Mouse (Mus musculus) limb, embryonic 13.5 days (tissue): ENCODE measurements at regions not wholly inside any gene's neighbourhood (a gene's known extent, or its start where the extent isn't known, plus 50 kb on each side); places are given as distances from the start of the nearest gene placed in this dataset.

Source experiments
- ATAC-seq: fragments of 200-750 bp; cut with Nextera tagmentation; 2 replicates; pipeline ENCODE4 v1.8.0; 2017; ENCODE audit warnings: low read depth, moderate number of reproducible peaks, moderate TSS enrichment; ENCODE audit not compliant: low FRiP score
- H3K27ac ChIP-seq: fragments of 300-500 bp; sonication (generic); 2 replicates; pipeline ENCODE4 v1.5.1; 2015; ENCODE audit warnings: inconsistent platforms, mild to moderate bottlenecking, moderate library complexity
- H3K27me3 ChIP-seq: fragments of 300-500 bp; sonication (generic); 2 replicates; pipeline ENCODE4 v1.6.1; 2015; ENCODE audit warnings: mild to moderate bottlenecking, inconsistent platforms
- H3K36me3 ChIP-seq: fragments of 300-500 bp; sonication (generic); 2 replicates; pipeline ENCODE4 v1.6.1; 2015; ENCODE audit warnings: inconsistent platforms, mild to moderate bottlenecking, moderate library complexity
- H3K4me1 ChIP-seq: fragments of 300-500 bp; sonication (generic); 2 replicates; pipeline ENCODE4 v1.6.1; 2015; ENCODE audit warnings: inconsistent platforms
- H3K4me2 ChIP-seq: fragments of 300-500 bp; sonication (generic); replicated peaks from 2 replicates; pipeline ENCODE4 v1.6.1; 2015; ENCODE audit warnings: inconsistent platforms, mild to moderate bottlenecking, moderate library complexity
- H3K4me3 ChIP-seq: fragments of 300-500 bp; sonication (generic); 2 replicates; pipeline ENCODE4 v1.5.1; 2015; ENCODE audit warnings: moderate library complexity, mild to moderate bottlenecking, inconsistent platforms
- H3K9ac ChIP-seq: fragments of 300-500 bp; sonication (generic); 2 replicates; pipeline ENCODE4 v1.6.1; 2015; ENCODE audit warnings: mild to moderate bottlenecking, inconsistent platforms
- H3K9me3 ChIP-seq: fragments of 300-500 bp; sonication (generic); 2 replicates; pipeline ENCODE4 v1.6.1; 2016; ENCODE audit warnings: inconsistent platforms
- WGBS: fragments of 180-500 bp; shearing (Covaris S2); methylation state at CpG from one replicate; pipeline ENCODE4 v1.1.7; 2015; 5-methylcytosine and 5-hydroxymethylcytosine counted together

GRCm38 (mm10) chr16:47354279-47354678 is 856.0 kb upstream of the Nectin3 start:
- Histone ChIP-seq H3K4me2 (no peak overlapping the region), H3K36me3 (no peaks in the 10 kb centered on the region), H3K27me3 (no peaks in the 10 kb centered on the region), H3K4me3 (no peak overlapping the region), H3K4me1 (no peaks in the 10 kb centered on the region), H3K27ac (no peak overlapping the region), H3K9ac (no peak overlapping the region), H3K9me3 (no peaks in the 10 kb centered on the region)
- ATAC-seq, result no peak
- WGBS, result 77% methylated on average over 1 of the region's 1 CpGs

- ATAC-seq, result no peak
- Histone ChIP-seq H3K27ac (no peak overlapping the region), H3K36me3 (no peaks in the 10 kb centered on the region), H3K9ac (no peak overlapping the region), H3K4me3 (no peak overlapping the region), H3K4me1 (no peaks in the 10 kb centered on the region), H3K9me3 (no peaks in the 10 kb centered on the region), H3K27me3 (no peaks in the 10 kb centered on the region), H3K4me2 (no peak overlapping the region)
- WGBS, result 84% methylated on average over 1 of the region's 1 CpGs
Measured at GRCm38 (mm10) chr16:47394398-47394797, 889.1 kb upstream of the Dppa4 start.

GRCm38 (mm10) chr16:47407067-47407466 is 876.5 kb upstream of the Dppa4 start:
- Histone ChIP-seq H3K27ac (no peak overlapping the region), H3K27me3 (no peaks in the 10 kb centered on the region), H3K4me2 (no peak overlapping the region), H3K4me1 (no peaks in the 10 kb centered on the region), H3K36me3 (no peaks in the 10 kb centered on the region), H3K4me3 (no peak overlapping the region), H3K9me3 (no peaks in the 10 kb centered on the region), H3K9ac (no peak overlapping the region)
- no peak for ATAC-seq
- WGBS, result 82% methylated on average over 3 of the region's 3 CpGs

- Histone ChIP-seq H3K4me2 (no peak overlapping the region), H3K9ac (no peak overlapping the region), H3K36me3 (no peaks in the 10 kb centered on the region), H3K27me3 (no peaks in the 10 kb centered on the region), H3K9me3 (no peaks in the 10 kb centered on the region), H3K4me3 (no peak overlapping the region), H3K4me1 (no peaks in the 10 kb centered on the region), H3K27ac (no peak overlapping the region)
- 39% methylated on average over 3 of the region's 3 CpGs for whole genome bisulfite sequencing
- peak; percentile 40; the same call in 1 of the 2 replicates for ATAC-seq
Measured at GRCm38 (mm10) chr16:47418680-47419252, 864.8 kb upstream of the Dppa4 start.

- 87% methylated on average over 2 of the region's 2 CpGs for WGBS
- Histone ChIP-seq H3K27ac (no peak overlapping the region), H3K9me3 (no peaks in the 10 kb centered on the region), H3K4me3 (no peak overlapping the region), H3K4me1 (no peaks in the 10 kb centered on the region), H3K4me2 (no peak overlapping the region), H3K9ac (no peak overlapping the region), H3K36me3 (no peaks in the 10 kb centered on the region), H3K27me3 (no peaks in the 10 kb centered on the region)
- no peak for ATAC-seq
Measured at GRCm38 (mm10) chr16:47445083-47445482, 838.5 kb upstream of the Dppa4 start.

- WGBS, result 84% methylated on average over 9 of the region's 9 CpGs
- H3K36me3 ChIP-seq, result no peaks in the 10 kb centered on the region
- H3K4me1 ChIP-seq, result no peaks in the 10 kb centered on the region
- H3K4me3 ChIP-seq, result no peak overlapping the region
- no peak overlapping the region for H3K9ac ChIP-seq
- H3K9me3 ChIP-seq, result no peaks in the 10 kb centered on the region
- ATAC-seq, result no peak
- no peaks in the 10 kb centered on the region for H3K27me3 ChIP-seq
- no peak overlapping the region for H3K4me2 ChIP-seq
- H3K27ac ChIP-seq, result no peak overlapping the region
Measured at GRCm38 (mm10) chr16:47475441-47476081, 808.0 kb upstream of the Dppa4 start.

GRCm38 (mm10) chr16:47482071-47482470 is 801.5 kb upstream of the Dppa4 start:
- 74% methylated on average over 2 of the region's 2 CpGs for WGBS
- H3K4me2 ChIP-seq, result no peak overlapping the region
- ATAC-seq, result no peak

GRCm38 (mm10) chr16:47488525-47488924 is 795.0 kb upstream of the Dppa4 start:
- H3K27ac ChIP-seq, result no peak overlapping the region
- 94% methylated on average over 1 of the region's 1 CpGs for WGBS
- H3K4me3 ChIP-seq, result no peak overlapping the region
- no peak for ATAC-seq
- no peaks in the 10 kb centered on the region for H3K36me3 ChIP-seq
- no peaks in the 10 kb centered on the region for H3K27me3 ChIP-seq
- no peaks in the 10 kb centered on the region for H3K4me1 ChIP-seq
- H3K9me3 ChIP-seq, result no peaks in the 10 kb centered on the region
- H3K9ac ChIP-seq, result no peak overlapping the region
- H3K4me2 ChIP-seq, result no peak overlapping the region

More at GRCm38 (mm10) chr16:47482071-47482470, 801.5 kb upstream of the Dppa4 start:
- Histone ChIP-seq H3K9me3 (no peaks in the 10 kb centered on the region), H3K9ac (no peak overlapping the region), H3K36me3 (no peaks in the 10 kb centered on the region), H3K4me3 (no peak overlapping the region), H3K4me1 (no peaks in the 10 kb centered on the region), H3K27ac (no peak overlapping the region), H3K27me3 (no peaks in the 10 kb centered on the region)

- H3K4me2 ChIP-seq, result no peak overlapping the region
- no peak overlapping the region for H3K27ac ChIP-seq
- H3K9me3 ChIP-seq, result no peaks in the 10 kb centered on the region
- no peak for ATAC-seq
- no peaks in the 10 kb centered on the region for H3K36me3 ChIP-seq
- no peaks in the 10 kb centered on the region for H3K4me1 ChIP-seq
- no peak overlapping the region for H3K4me3 ChIP-seq
- WGBS, result 88% methylated on average over 4 of the region's 4 CpGs
- no peak overlapping the region for H3K9ac ChIP-seq
- H3K27me3 ChIP-seq, result no peaks in the 10 kb centered on the region
Measured at GRCm38 (mm10) chr16:47525857-47526256, 757.7 kb upstream of the Dppa4 start.

GRCm38 (mm10) chr16:47526613-47527012 is 756.9 kb upstream of the Dppa4 start:
- no peak overlapping the region for H3K4me2 ChIP-seq
- 85% methylated on average over 3 of the region's 3 CpGs for WGBS
- ATAC-seq, result no peak
- no peaks in the 10 kb centered on the region for H3K4me1 ChIP-seq
- no peak overlapping the region for H3K4me3 ChIP-seq
- H3K27me3 ChIP-seq, result no peaks in the 10 kb centered on the region
- H3K9ac ChIP-seq, result no peak overlapping the region
- H3K9me3 ChIP-seq, result no peaks in the 10 kb centered on the region
- no peaks in the 10 kb centered on the region for H3K36me3 ChIP-seq
- H3K27ac ChIP-seq, result no peak overlapping the region

- no peak overlapping the region for H3K9ac ChIP-seq
- no peaks in the 10 kb centered on the region for H3K27me3 ChIP-seq
- H3K36me3 ChIP-seq, result no peaks in the 10 kb centered on the region
- WGBS, result 64% methylated on average over 1 of the region's 1 CpGs
- ATAC-seq, result no peak
- no peak overlapping the region for H3K4me2 ChIP-seq
- H3K4me1 ChIP-seq, result no peaks in the 10 kb centered on the region
- no peak overlapping the region for H3K4me3 ChIP-seq
- H3K9me3 ChIP-seq, result no peaks in the 10 kb centered on the region
- H3K27ac ChIP-seq, result no peak overlapping the region
Measured at GRCm38 (mm10) chr16:47536524-47536923, 747.0 kb upstream of the Dppa4 start.

- H3K4me2 ChIP-seq, result no peak overlapping the region
- H3K4me1 ChIP-seq, result no peaks in the 10 kb centered on the region
- no peaks in the 10 kb centered on the region for H3K9me3 ChIP-seq
- no peak for ATAC-seq
- H3K9ac ChIP-seq, result no peak overlapping the region
- no peaks in the 10 kb centered on the region for H3K27me3 ChIP-seq
- H3K4me3 ChIP-seq, result no peak overlapping the region
- H3K36me3 ChIP-seq, result no peaks in the 10 kb centered on the region
- H3K27ac ChIP-seq, result no peak overlapping the region
- WGBS, result 74% methylated on average over 3 of the region's 3 CpGs
Measured at GRCm38 (mm10) chr16:47551101-47551500, 732.4 kb upstream of the Dppa4 start.

GRCm38 (mm10) chr16:47568051-47568450 is 715.5 kb upstream of the Dppa4 start:
- no peaks in the 10 kb centered on the region for H3K9me3 ChIP-seq
- WGBS, result 95% methylated on average over 2 of the region's 2 CpGs
- no peak for ATAC-seq
- no peak overlapping the region for H3K4me3 ChIP-seq
- no peak overlapping the region for H3K9ac ChIP-seq
- H3K4me1 ChIP-seq, result no peaks in the 10 kb centered on the region
- no peaks in the 10 kb centered on the region for H3K27me3 ChIP-seq
- H3K36me3 ChIP-seq, result no peaks in the 10 kb centered on the region
- H3K27ac ChIP-seq, result no peak overlapping the region
- H3K4me2 ChIP-seq, result no peak overlapping the region
